Mouse (Mus musculus) cerebellum, adult 18-20 months (tissue): Measurements from ENCODE around the gene Hcls1.

Source experiments
- DNase-seq, 2 experiments: peaks; one replicate each; pipeline ENCODE4 v3.0.0; 2021

Gene Hcls1

DNA sequence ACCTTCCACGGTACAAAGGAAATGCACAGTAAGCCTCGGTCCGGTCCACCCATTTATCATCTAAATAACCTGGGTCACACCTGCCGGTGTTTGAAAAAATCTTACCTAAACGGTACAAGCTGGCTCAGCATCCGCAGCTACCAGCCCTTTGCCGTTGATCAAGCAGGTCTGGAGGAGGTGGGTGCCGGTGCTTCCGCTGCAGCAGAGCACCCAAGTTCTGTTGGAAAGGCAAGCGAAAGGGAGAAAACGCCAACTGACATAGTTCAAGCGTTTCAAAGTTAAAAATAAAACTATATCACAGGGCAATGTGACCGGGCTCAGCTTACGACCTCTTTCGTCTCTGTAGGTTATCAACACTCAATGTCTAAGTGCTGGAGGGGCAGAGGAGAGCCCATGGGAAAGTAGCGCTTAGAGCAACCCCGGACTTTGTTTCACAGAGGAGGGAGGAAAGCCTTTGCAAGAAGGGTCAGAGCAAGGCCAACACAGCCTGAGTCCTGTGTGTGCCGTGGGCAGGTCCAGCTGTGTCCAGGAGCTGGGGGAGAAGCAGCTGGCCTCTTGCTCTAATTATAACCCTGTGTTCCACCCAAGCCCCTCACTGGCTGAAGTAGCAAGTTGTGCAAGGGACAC lies 55.3 kb downstream of the Hcls1 start, which contains the start of gene Fbxo40:
Gene Fbxo40, minus strand, starts transcription at position 469 of the 627 bp plus-strand sequence.
- DNase-seq, result no peak

DNA sequence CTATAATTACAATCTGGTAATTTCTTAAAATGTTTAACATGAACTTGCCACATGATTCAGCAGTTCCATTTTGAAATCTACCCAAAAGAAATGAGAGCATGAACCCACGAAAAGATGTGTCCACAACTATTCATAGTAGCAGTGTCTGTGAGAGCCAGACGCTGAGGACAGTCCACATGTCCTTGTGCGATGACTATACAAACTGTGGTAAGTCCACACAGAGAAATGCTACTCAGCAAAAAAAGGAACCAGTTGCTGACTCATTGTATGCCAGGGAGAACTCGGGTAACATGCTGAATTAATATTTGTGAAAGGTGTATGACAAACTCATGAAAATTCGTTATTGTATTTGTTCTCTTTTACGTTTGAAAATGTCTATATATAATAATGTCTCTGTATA lies 62.9 kb downstream of the Hcls1 start:
- no peak for DNase-seq

DNA sequence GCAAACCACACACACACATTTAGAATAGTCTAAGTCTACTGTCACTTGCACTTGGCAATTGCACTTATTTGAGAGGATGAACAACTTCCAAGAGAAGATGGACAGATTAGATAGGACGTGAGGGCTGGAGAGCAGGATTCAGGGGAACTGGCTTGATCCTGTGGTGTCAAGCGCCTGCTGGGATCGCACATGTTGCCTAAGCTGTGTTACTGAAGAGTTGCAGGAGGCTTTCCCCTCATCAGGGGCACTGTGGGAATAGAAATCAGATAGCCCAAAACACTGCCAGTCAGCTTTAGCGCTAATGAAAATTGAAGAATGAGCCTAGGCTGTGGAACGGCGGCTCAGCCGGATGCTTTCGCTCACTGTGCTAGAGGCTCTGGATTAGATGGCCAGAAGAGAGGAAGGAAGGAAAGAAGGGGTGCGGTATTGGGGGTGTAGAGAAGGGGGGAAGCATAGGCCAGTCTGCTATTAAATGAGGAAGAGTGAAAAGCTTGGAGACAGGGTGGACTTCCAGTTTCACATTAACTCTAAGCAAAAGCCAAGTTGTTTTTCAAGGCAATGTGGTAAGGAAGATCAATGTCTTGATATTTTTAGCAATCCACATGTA lies 64.7 kb downstream of the Hcls1 start:
- DNase-seq, result peak; percentile 64 to 79

DNA sequence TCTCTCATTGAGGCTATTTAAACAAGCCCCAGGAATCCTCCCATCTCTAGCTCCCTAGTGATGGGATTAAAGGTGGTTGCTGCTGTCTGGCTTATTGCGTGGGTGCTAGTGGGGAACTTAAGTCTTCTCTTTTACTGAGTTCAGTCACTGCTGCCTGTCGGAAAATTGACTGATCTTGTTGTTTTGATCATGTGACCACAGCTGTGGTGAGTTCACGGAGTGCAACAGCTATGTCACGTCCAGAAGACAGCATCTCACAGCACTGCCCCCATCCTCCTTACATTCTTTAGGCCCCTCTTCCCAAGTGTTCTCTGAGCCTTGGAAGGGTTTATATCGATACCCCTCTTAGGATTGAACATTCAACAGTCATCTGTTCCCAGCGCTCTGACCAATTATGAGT lies 74.5 kb downstream of the Hcls1 start:
- no peak for DNase-seq

DNA sequence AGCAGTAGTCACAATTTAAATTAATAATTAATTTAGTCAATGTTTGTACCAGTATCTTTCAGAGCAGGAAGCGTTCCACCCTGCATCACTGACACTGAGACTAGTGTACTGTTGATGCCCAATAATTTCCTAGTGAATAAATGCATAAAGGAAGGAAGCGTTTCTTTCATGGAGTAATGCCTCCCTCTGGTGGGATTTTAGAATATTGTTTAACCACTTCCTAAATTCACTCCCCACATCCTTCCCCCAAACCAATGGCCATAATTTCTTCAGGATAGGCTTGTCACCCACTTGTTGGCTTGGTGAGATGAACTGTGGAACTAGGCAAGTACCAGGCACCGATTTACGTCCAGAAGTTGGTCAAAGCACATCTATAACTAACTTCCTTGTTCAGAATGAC lies 75.6 kb downstream of the Hcls1 start:
- peak; percentile 20 to 50 for DNase-seq

DNA sequence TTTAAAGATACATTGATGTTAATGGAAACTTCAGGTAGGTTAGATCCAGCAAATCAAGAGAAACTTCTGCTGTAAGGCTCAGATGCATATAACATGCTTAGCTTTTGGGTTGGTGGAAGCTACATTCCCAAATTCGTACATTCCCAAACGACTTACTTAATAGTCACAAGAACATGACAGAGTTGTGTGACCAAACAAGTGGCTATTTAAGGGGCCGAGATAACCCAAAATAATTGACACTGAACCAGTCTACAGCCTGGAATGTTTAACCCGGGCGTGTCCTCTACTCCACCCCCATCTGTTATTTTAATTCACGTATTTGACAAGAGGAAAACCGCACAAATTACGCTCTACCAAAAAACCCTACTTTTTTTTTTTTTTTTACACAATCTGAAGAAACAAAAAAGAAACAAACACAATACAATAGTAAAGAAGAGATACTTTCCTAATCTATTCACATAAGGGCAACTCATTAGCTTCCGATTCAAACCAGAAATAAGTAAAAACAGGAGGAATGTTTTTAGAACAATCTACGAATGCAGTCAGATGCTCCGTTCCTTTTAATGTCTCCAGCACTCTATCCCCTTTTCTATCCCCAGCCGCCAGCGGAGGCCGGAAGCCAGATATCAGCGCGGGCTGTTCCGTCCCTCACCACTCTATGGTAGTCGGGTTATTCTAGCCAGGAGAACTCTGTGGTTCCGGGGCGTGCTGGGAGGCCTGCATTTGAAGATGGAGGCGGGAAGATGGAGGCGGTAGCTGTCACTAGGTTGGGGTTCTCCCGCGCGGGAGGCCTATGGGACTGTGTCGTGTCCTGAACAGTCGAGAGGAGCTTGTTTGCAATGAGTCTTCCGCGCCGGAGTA lies 76.5 kb downstream of the Hcls1 start, which contains the start of gene Polq:
Gene Polq, plus strand, starts transcription at position 726 of the 861 bp plus-strand sequence.
- peak; percentile 92 to 93 for DNase-seq

DNA sequence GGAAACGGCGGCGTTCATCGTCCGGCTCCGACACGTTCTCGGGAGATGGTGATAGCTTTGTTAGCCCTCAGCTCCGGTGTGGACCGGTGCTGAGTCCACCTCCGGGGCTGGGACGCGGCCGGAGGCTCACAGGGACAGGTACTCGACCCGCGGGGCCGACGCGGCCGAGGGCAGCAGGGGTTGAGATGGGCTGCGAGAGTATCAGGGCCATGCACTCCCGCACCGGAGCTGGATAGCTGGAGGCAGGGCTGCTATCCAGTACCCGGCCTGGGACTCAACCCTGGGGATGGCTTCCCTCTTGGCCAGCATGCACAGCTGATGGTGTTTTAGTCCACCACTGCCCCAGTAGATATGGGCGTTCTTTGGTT lies 77.1 kb downstream of the Hcls1 start:
- no peak for DNase-seq

DNA sequence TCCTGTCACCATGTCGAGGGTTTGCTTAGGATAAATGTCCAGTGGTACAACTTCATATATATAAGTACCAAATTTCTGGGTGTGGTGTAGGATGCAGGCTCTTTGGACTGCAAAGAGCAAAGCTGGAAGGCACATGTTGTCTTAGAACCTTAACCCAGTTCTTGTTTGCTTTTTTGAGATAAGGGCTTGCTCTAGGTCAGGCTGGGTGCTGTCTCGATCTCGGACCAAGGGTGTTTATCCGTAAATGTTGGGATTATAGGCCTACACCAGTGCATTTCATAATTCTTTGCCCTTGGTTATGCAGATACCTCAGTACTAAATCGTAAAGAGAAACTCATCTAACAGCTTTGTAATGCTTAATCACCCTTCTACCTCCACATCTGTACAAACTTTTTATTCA lies 77.6 kb downstream of the Hcls1 start:
- DNase-seq, result no peak
